Comparison of ENCODE assay signal across 9 mouse cellular contexts in the genomic region with DNA sequence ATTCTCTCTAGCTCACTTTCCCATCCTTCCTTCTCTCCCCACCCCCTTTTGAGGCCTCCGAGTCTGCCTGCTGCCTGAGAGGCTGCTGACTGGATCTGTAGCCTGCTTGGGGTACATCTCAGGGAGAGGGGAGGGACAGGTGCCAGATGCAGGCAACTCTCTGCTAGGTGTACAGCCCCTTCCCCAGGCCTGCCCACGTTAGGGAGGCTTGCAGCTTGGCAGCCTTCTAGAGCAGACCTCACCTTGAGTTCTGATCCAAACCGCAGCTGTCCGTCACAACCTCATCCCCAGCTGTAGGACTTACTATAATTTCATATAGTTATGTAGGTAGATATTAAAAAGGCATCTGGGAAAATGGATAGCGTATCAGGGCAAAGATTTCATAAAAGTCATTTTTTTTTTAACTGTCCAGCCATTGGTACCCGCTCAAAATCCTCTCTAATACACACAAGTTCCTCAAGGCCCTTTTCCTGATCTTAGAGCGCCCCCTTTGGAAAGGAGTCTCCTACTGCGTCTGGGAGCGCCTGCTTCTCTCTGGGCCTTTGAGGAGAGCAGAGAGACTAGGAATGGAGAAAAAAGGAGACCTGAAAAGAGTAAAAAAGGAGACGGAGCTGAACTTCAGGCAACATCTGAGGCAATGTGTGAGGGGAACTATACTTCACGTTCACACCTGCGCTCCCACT.
DNase-seq lines count a peak whose midpoint lies in the region; ATAC-seq and TF ChIP-seq lines count a peak whose summit lies in the region.
"Had no signal": no experiment of that assay in that cellular context is flagged by ENCODE, and none has a peak within 500 bp of the region (broad histone marks: within the 10 kb centered on the region; RNA-seq: fewer than 3 reads in every experiment).

No protein-coding gene starts in this region.

- H3K27me3 ChIP-seq in heart, embryonic 11.5 days (ENCODE audit: control insufficient read depth, insufficient read depth, low read length), result peaks cover 1% of the 10 kb centered on the region
- no peaks in the 10 kb centered on the region for H3K27me3 ChIP-seq in ES-Bruce4 (ENCODE audit: control insufficient read depth, insufficient read depth, low read length, poor library complexity, severe bottlenecking)
- H3K27me3 ChIP-seq in forebrain, postnatal 0 days (ENCODE audit: insufficient read depth, low read length), result no peaks in the 10 kb centered on the region
- H3K27me3 ChIP-seq in midbrain, embryonic 11.5 days (ENCODE audit: control insufficient read depth, insufficient read depth, low read length), result no peaks in the 10 kb centered on the region; the same call in 1 of the 2 replicates

- TF ChIP-seq POLR2A in ES-Bruce4 (IDR thresholded peaks at IDR 0.05; ENCODE audit: insufficient read depth, low read length), result no peak

- H3K9ac ChIP-seq in heart, embryonic 11.5 days (ENCODE audit: low read depth, low read length), result no peak overlapping the region
- no peak overlapping the region for H3K9ac ChIP-seq in ES-Bruce4 (ENCODE audit: low read depth, poor library complexity, severe bottlenecking)
- no peak overlapping the region for H3K9ac ChIP-seq in forebrain, postnatal 0 days
- H3K9ac ChIP-seq in midbrain, embryonic 11.5 days (ENCODE audit: low read length), result no peak overlapping the region
- H3K9ac ChIP-seq: limb, embryonic 12.5 days had no signal

- TF ChIP-seq EP300 in ES-Bruce4 (IDR thresholded peaks at IDR 0.05; ENCODE audit: insufficient read depth, low read depth, low read length), result no peak

- H3K36me3 ChIP-seq in heart, embryonic 11.5 days (ENCODE audit: control insufficient read depth, insufficient read depth, low read length), result no peaks in the 10 kb centered on the region
- H3K36me3 ChIP-seq in ES-Bruce4 (ENCODE audit: control insufficient read depth, insufficient read depth, low read length, poor library complexity, severe bottlenecking), result no peaks in the 10 kb centered on the region
- no peaks in the 10 kb centered on the region for H3K36me3 ChIP-seq in forebrain, postnatal 0 days (ENCODE audit: insufficient read depth)
- H3K36me3 ChIP-seq in midbrain, embryonic 11.5 days (ENCODE audit: control insufficient read depth, insufficient read depth, low read length), result no peaks in the 10 kb centered on the region
- H3K36me3 ChIP-seq: limb, embryonic 12.5 days had no signal

- peak; percentile 46 for TF ChIP-seq CTCF in ES-Bruce4 (IDR thresholded peaks at IDR 0.05; ENCODE audit: low read depth, low read length)
- TF ChIP-seq CTCF in forebrain, postnatal 0 days (IDR thresholded peaks at IDR 0.05; ENCODE audit: low read depth), result peak; percentile 88

- H3K4me3 ChIP-seq in heart, embryonic 11.5 days (ENCODE audit: low read depth, low read length), result no peak overlapping the region
- no peak overlapping the region for H3K4me3 ChIP-seq in ES-Bruce4 (ENCODE audit: low read depth, low read length)
- no peak overlapping the region for H3K4me3 ChIP-seq in forebrain, postnatal 0 days (ENCODE audit: low read depth, low read length)
- no peak overlapping the region for H3K4me3 ChIP-seq in midbrain, embryonic 11.5 days (ENCODE audit: low read depth, low read length)
- H3K4me3 ChIP-seq: limb, embryonic 12.5 days had no signal

- ATAC-seq in heart, embryonic 11.5 days (replicated peaks; ENCODE audit: insufficient number of reproducible peaks, low FRiP score, low TSS enrichment), result no peak
- peak; percentile 76; the same call in 1 of the 2 replicates for ATAC-seq in forebrain, postnatal 0 days
- ATAC-seq in midbrain, embryonic 11.5 days (ENCODE audit: low FRiP score), result no peak

- H3K4me2 ChIP-seq in heart, embryonic 11.5 days, result no peak overlapping the region
- H3K4me2 ChIP-seq in forebrain, postnatal 0 days (ENCODE audit: low read depth), result no peak overlapping the region
- no peak overlapping the region for H3K4me2 ChIP-seq in midbrain, embryonic 11.5 days
- H3K4me2 ChIP-seq: limb, embryonic 12.5 days had no signal

- H3K4me1 ChIP-seq in heart, embryonic 11.5 days (ENCODE audit: control insufficient read depth, insufficient read depth, low read length), result no peaks in the 10 kb centered on the region
- H3K4me1 ChIP-seq in ES-Bruce4 (ENCODE audit: control insufficient read depth, insufficient read depth, low read length), result peaks cover 3% of the 10 kb centered on the region
- no peaks in the 10 kb centered on the region for H3K4me1 ChIP-seq in forebrain, postnatal 0 days (ENCODE audit: insufficient read depth)
- H3K4me1 ChIP-seq in midbrain, embryonic 11.5 days (ENCODE audit: control insufficient read depth, insufficient read depth, low read length), result no peaks in the 10 kb centered on the region

- DNase-seq in heart, adult 18-20 months, result peak; percentile 7 to 41
- peak; percentile 28 for DNase-seq in c-Kit-positive CD71-positive TER-119-positive erythroid progenitor cells, embryonic 14.5 days (ENCODE audit: low spot score)
- peak; percentile 93 for DNase-seq in forebrain, postnatal 0 days
- DNase-seq in layer of hippocampus, postnatal 10 days (ENCODE audit: low spot score in 2 of 2), result peak; percentile 76 to 81
- DNase-seq in midbrain, embryonic 11.5 days (ENCODE audit: low spot score, missing footprints), result peak; percentile 96
- DNase-seq in B cell, adult 2 months, result no peak

- no peaks in the 10 kb centered on the region for H3K9me3 ChIP-seq in heart, embryonic 11.5 days (replicated peaks; ENCODE audit: control insufficient read depth, low read length)
- no peaks in the 10 kb centered on the region for H3K9me3 ChIP-seq in ES-Bruce4 (replicated peaks; ENCODE audit: control insufficient read depth, insufficient read depth, low read length, poor library complexity, severe bottlenecking)
- H3K9me3 ChIP-seq in forebrain, postnatal 0 days (ENCODE audit: low read length), result no peaks in the 10 kb centered on the region
- no peaks in the 10 kb centered on the region for H3K9me3 ChIP-seq in midbrain, embryonic 11.5 days (ENCODE audit: control insufficient read depth, low read length)
- H3K9me3 ChIP-seq: limb, embryonic 12.5 days had no signal

- no peak overlapping the region for H3K27ac ChIP-seq in heart, embryonic 11.5 days (ENCODE audit: low read depth, low read length)
- no peak overlapping the region for H3K27ac ChIP-seq in ES-Bruce4 (ENCODE audit: insufficient read depth, low read length)
- H3K27ac ChIP-seq in forebrain, postnatal 0 days (ENCODE audit: low read depth, low read length), result no peak overlapping the region
- no peak overlapping the region for H3K27ac ChIP-seq in midbrain, embryonic 11.5 days (ENCODE audit: low read depth, low read length)
- H3K27ac ChIP-seq: limb, embryonic 12.5 days had no signal

- 33% methylated on average over 12 of the region's 12 CpGs for WGBS in heart, embryonic 11.5 days (ENCODE audit: insufficient replicate concordance)
- WGBS in forebrain, postnatal 0 days, result 33% methylated on average over 12 of the region's 12 CpGs
- 37% methylated on average over 12 of the region's 12 CpGs for WGBS in midbrain, embryonic 11.5 days

Comparison
In these comparisons a context has a peak if more than half of its experiments do, and no peak if none do; other contexts are left out.
1. DNase-seq: peak in heart, adult 18-20 months (2 of 2), c-Kit-positive CD71-positive TER-119-positive erythroid progenitor cells, embryonic 14.5 days (single experiment), forebrain, postnatal 0 days (single experiment), layer of hippocampus, postnatal 10 days (2 of 2) and midbrain, embryonic 11.5 days (single experiment); none in B cell, adult 2 months (0 of 2).